Mouse (Mus musculus) heart, adult 2 months (tissue): Measurements from ENCODE around the gene Fam234a.

Source experiments
- CTCF ChIP-seq: fragments of 200-600 bp; IDR thresholded peaks from 2 replicates; pipeline ENCODE4 v1.8.1; 2022; ENCODE audit warnings: antibody characterized with exemption, mild to moderate bottlenecking, moderate library complexity
- POLR2A ChIP-seq: fragments of 200-500 bp; IDR thresholded peaks from 2 replicates; pipeline ENCODE4 v1.6.1; 2011; ENCODE audit warnings: mild to moderate bottlenecking, low read depth, low read length, control low read depth; ENCODE audit not compliant: insufficient read depth

DNA sequence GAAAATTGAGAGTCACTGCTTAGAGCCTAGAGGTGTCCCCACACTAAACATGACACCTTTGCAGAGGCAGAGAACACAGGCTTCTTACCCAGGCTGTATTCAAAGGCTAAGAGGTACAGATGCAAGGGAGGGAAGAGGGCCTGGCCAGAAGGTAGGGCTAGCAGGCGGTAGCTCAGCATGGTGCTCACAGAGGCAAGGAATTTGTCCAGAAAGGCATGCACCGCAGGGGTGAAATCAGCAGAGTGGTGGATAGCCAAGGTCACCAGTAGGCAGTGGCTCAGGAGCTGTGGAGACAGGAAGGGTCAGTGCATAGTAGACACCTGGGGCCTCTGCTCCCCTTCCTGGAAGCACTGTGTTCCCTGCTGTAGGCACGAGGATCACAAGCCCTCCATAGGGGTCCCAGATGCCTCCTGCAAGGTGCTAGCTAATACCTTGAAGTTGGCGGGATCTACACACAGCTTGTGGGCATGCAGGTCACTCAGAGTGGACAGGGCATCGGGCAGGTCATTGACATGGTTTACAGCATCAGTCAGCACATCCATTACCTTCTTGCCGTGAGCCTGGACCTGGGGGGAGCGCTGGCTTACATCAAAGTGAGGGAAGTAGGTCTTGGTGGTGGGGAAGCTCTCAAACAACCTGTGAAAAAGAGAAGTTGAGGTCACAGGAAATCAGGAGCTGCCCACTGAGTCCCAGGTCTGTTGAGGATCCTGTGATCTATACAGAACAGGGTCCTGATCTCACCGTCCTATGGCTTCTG is 42.3 kb upstream of the Fam234a start:
- no peak for TF ChIP-seq CTCF
- TF ChIP-seq POLR2A: no peak
